In genomic region chr16:87324571-87324970, GRCm38 (mm10) we compare ENCODE assay signal across 11 mouse cellular contexts. TPM values are rescaled to one million over a fixed set of nuclear protein-coding genes. Genes with fewer than 3 reads are reported as not detected.
DNase-seq lines count a peak whose midpoint lies in the region; ATAC-seq and TF ChIP-seq lines count a peak whose summit lies in the region.
"Had no signal": no experiment of that assay in that cellular context is flagged by ENCODE, and none has a peak within 500 bp of the region (broad histone marks: within the 10 kb centered on the region; RNA-seq: fewer than 3 reads in every experiment).

No protein-coding gene starts in this region.

- WGBS in kidney, embryonic 14.5 days: 38% methylated on average over 5 of the region's 5 CpGs

- TF ChIP-seq RAD21 in MEL (IDR thresholded peaks at IDR 0.05; ENCODE audit: low read depth, low read length): no peak

- intact Hi-C loops in gastrocnemius, postnatal 14 days (cut with DNase I; ENCODE audit: low total_unique reads): no loop called here

- H3K4me1 ChIP-seq in kidney, embryonic 14.5 days (ENCODE audit: control insufficient read depth, insufficient read depth, low read length): peaks cover 5% of the 10 kb centered on the region; the same call in 1 of the 2 replicates
- no peaks in the 10 kb centered on the region for H3K4me1 ChIP-seq in MEL (ENCODE audit: control insufficient read depth in 1 of 2, insufficient read depth in 2 of 2, low read length in 2 of 2)
- H3K4me1 ChIP-seq: heart, embryonic 15.5 days; liver, embryonic 12.5 days had no signal

- H3K27ac ChIP-seq in kidney, embryonic 14.5 days (ENCODE audit: low read depth, low read length): no peak overlapping the region
- no peak overlapping the region for H3K27ac ChIP-seq in MEL (ENCODE audit: control insufficient read depth, low read depth, low read length)
- H3K27ac ChIP-seq: heart, embryonic 15.5 days; liver, embryonic 12.5 days had no signal

- H3K9me3 ChIP-seq in kidney, embryonic 14.5 days (ENCODE audit: control insufficient read depth, low read length): no peaks in the 10 kb centered on the region
- no peaks in the 10 kb centered on the region for H3K9me3 ChIP-seq in MEL (replicated peaks; ENCODE audit: insufficient read depth, low read length)
- H3K9me3 ChIP-seq: heart, embryonic 15.5 days; liver, embryonic 12.5 days had no signal

- no peak for TF ChIP-seq POLR2A in MEL (IDR thresholded peaks at IDR 0.05; ENCODE audit: control insufficient read depth in 1 of 2, insufficient read depth in 1 of 2, low read depth in 1 of 2, low read length in 2 of 2, poor library complexity in 1 of 2)

- no peaks in the 10 kb centered on the region for H3K36me3 ChIP-seq in kidney, embryonic 14.5 days (ENCODE audit: control insufficient read depth, insufficient read depth, low read length)
- no peaks in the 10 kb centered on the region for H3K36me3 ChIP-seq in MEL (ENCODE audit: control insufficient read depth in 1 of 2, insufficient read depth in 2 of 2, low read length in 2 of 2)
- H3K36me3 ChIP-seq: heart, embryonic 15.5 days; liver, embryonic 12.5 days had no signal

- H3K4me2 ChIP-seq in kidney, embryonic 14.5 days (replicated peaks; ENCODE audit: low read depth, low read length): no peak overlapping the region
- H3K4me2 ChIP-seq: heart, embryonic 15.5 days; liver, embryonic 12.5 days had no signal

- no peak for DNase-seq in kidney, adult 11 months
- peak; percentile 28 for DNase-seq in MEL (ENCODE audit: low read depth, low spot score)
- DNase-seq in kidney, postnatal 14 days: peak; percentile 53
- DNase-seq in natural killer cell, adult 2 months (ENCODE audit: low spot score in 2 of 2): peak; percentile 3 to 6
- no peak for DNase-seq in gastrocnemius, postnatal 14 days
- no peak for DNase-seq in ovary, adult 18-20 months (ENCODE audit: low spot score)
- DNase-seq: layer of hippocampus, postnatal 36 days; right cerebral cortex, postnatal 4 days had no signal

- TF ChIP-seq EP300 in MEL (IDR thresholded peaks at IDR 0.05; ENCODE audit: low read depth in 1 of 2, low read length in 2 of 2): no peak

- TF ChIP-seq CTCF in MEL (IDR thresholded peaks at IDR 0.05 in 2 of 3, conservative IDR thresholded peaks at IDR 0.05 in 1 of 3; ENCODE audit: control insufficient read depth in 1 of 3, insufficient read depth in 1 of 3, low read depth in 2 of 3, low read length in 3 of 3, poor library complexity in 1 of 3, severe bottlenecking in 1 of 3): no peak

- no peak overlapping the region for H3K4me3 ChIP-seq in kidney, embryonic 14.5 days (ENCODE audit: low read length)
- no peak overlapping the region for H3K4me3 ChIP-seq in MEL (ENCODE audit: control insufficient read depth in 1 of 2, insufficient read depth in 1 of 2, low read depth in 2 of 2, low read length in 2 of 2)
- H3K4me3 ChIP-seq: heart, embryonic 15.5 days; liver, embryonic 12.5 days had no signal

- H3K27me3 ChIP-seq in kidney, embryonic 14.5 days (ENCODE audit: control insufficient read depth, insufficient read depth, low read length): no peaks in the 10 kb centered on the region
- H3K27me3 ChIP-seq in MEL (ENCODE audit: control insufficient read depth in 1 of 2, insufficient read depth in 2 of 2, low read length in 2 of 2): peaks cover 0 to 2% of the 10 kb centered on the region in 2 experiments; a peak in 2 of 4 replicates
- H3K27me3 ChIP-seq: heart, embryonic 15.5 days; liver, embryonic 12.5 days had no signal

- H3K79me2 ChIP-seq in MEL (ENCODE audit: control insufficient read depth, insufficient read depth, low read length, poor library complexity): no peaks in the 10 kb centered on the region

- ATAC-seq in kidney, embryonic 14.5 days (ENCODE audit: low FRiP score, low TSS enrichment): 0 out of 2 replicates have a peak, but pooled peaks have one; percentile 39
- ATAC-seq: liver, embryonic 12.5 days had no signal

- no peak overlapping the region for H3K9ac ChIP-seq in kidney, embryonic 14.5 days (ENCODE audit: low read depth, low read length)
- no peak overlapping the region for H3K9ac ChIP-seq in MEL (ENCODE audit: control insufficient read depth, low read depth, low read length, poor library complexity, severe bottlenecking)
- H3K9ac ChIP-seq: heart, embryonic 15.5 days; liver, embryonic 12.5 days had no signal

TF ChIP-seq in MEL, 35 proteins besides CTCF, POLR2A, EP300 and RAD21:
- no peak for TF ChIP-seq TAL1 (IDR thresholded peaks at IDR 0.05; ENCODE audit: low read length)
- no peak for TF ChIP-seq CHD2 (IDR thresholded peaks at IDR 0.05; ENCODE audit: low read length)
- no peak for TF ChIP-seq MXI1 (IDR thresholded peaks at IDR 0.05; ENCODE audit: low read depth, low read length)
- no peak for TF ChIP-seq TBP (IDR thresholded peaks at IDR 0.05; ENCODE audit: low read depth, low read length)
- TF ChIP-seq USF2 (IDR thresholded peaks at IDR 0.05; ENCODE audit: borderline replicate concordance in 1 of 2, insufficient read depth in 1 of 2, low read depth in 1 of 2, low read length in 2 of 2): no peak
- TF ChIP-seq USF1 (IDR thresholded peaks at IDR 0.05; ENCODE audit: low read depth, low read length): no peak
- no peak for TF ChIP-seq BHLHE40 (IDR thresholded peaks at IDR 0.05; ENCODE audit: borderline replicate concordance, low read depth, low read length)
- TF ChIP-seq MAFK (IDR thresholded peaks at IDR 0.05; ENCODE audit: borderline replicate concordance, low read depth, low read length): no peak
- no peak for TF ChIP-seq TCF12 (IDR thresholded peaks at IDR 0.05; ENCODE audit: low read depth, low read length)
- TF ChIP-seq GATA1 (IDR thresholded peaks at IDR 0.05; ENCODE audit: low read depth, low read length): no peak
- TF ChIP-seq MYC (IDR thresholded peaks at IDR 0.05; ENCODE audit: low read depth, low read length): no peak
- TF ChIP-seq ELF1 (IDR thresholded peaks at IDR 0.05; ENCODE audit: low read depth, low read length): no peak
- no peak for TF ChIP-seq POLR2AphosphoS2 (IDR thresholded peaks at IDR 0.05; ENCODE audit: low read length)
- no peak for TF ChIP-seq POLR2AphosphoS5 (IDR thresholded peaks at IDR 0.05; ENCODE audit: borderline replicate concordance, low read depth, low read length)
- no peak for TF ChIP-seq ZC3H11A (IDR thresholded peaks at IDR 0.05; ENCODE audit: low read depth, low read length)
- TF ChIP-seq ETS1 (IDR thresholded peaks at IDR 0.05; ENCODE audit: low read depth, low read length): no peak
- TF ChIP-seq ZMIZ1 (IDR thresholded peaks at IDR 0.05; ENCODE audit: low read depth, low read length): no peak
- TF ChIP-seq KAT2A (conservative IDR thresholded peaks at IDR 0.05; ENCODE audit: low read depth, low read length): no peak
- TF ChIP-seq MAZ (IDR thresholded peaks at IDR 0.05; ENCODE audit: low read depth, low read length): no peak
- no peak for TF ChIP-seq CHD1 (IDR thresholded peaks at IDR 0.05; ENCODE audit: low read depth, low read length)

RNA-seq across cellular contexts. Expression of gene N6amt1, which starts 29.4 kb away (rescaled TPM):
- 37.7 and 38.3 TPM in 2 replicates for polyA plus RNA-seq in kidney, embryonic 14.5 days (2014; fragmentation: Nextera tagmentation; extraction: Ambion mirVana)
- total RNA-seq in MEL (2012; rRNA removed): 14.4 and 16.1 TPM in 2 replicates
- 10 to 100 TPM in 1 of 2 experiments, not detected in 1; 24.6 TPM for polyA plus RNA-seq in MEL (2012; ENCODE audit: insufficient read depth in 1 of 2, insufficient read length in 2 of 2, low read depth in 1 of 2, low replicate concordance in 2 of 2, missing spikeins in 1 of 2)
- 10 to 100 TPM in 1 of 2 experiments, 1 to 10 TPM in 1; 9.5 to 10.3 TPM for total RNA-seq in gastrocnemius, postnatal 14 days (2021)

Comparison
In these comparisons a context has a peak if more than half of its experiments do, and no peak if none do; other contexts are left out.
1. DNase-seq: peak in MEL (single experiment), kidney, postnatal 14 days (single experiment) and natural killer cell, adult 2 months (2 of 2); none in kidney, adult 11 months (single experiment), gastrocnemius, postnatal 14 days (single experiment) and ovary, adult 18-20 months (single experiment).